Mouse (Mus musculus) activated CD4-positive, CD25-positive, alpha-beta regulatory T cell, adult 9 weeks (primary cell): ENCODE measurements around the gene Gm21970. TPM values are rescaled to one million over a fixed set of nuclear protein-coding genes. Genes with fewer than 3 reads are reported as not detected.

ENCODE experiments used
- polyA plus RNA-seq: library from polyadenylated mRNA; unstranded; fragments of 100-300 nt; shearing (Covaris generic); gene quantifications from one replicate; pipeline ENCODE4 v1.2.1, GENCODE M21; 2017

The Gm21970 gene
- not detected for polyA plus RNA-seq

GRCm38 (mm10) chr16:91391421-91391820, at the start of gene Gm21970:
Gm21970 (plus strand) TSS chr16:91391721.

GRCm38 (mm10) chr16:91372577-91373472, 18.7 kb upstream of the Gm21970 start, which contains the start of gene Ifnar2:
Ifnar2 (plus strand) TSS chr16:91372783.

GRCm38 (mm10) chr16:91405640-91406584, 14.4 kb downstream of the Gm21970 start, which contains the start of gene Il10rb:
Il10rb (plus strand) TSS chr16:91406164.

Other genes with a start within 250 kb of the Gm21970 start
- not detected for gene Olig2, start 166.3 kb upstream of the Gm21970 start, polyA plus RNA-seq
- gene Olig1, start 121.9 kb upstream of the Gm21970 start, polyA plus RNA-seq = not detected
- 114 TPM for gene Ifnar2, start 18.9 kb upstream of the Gm21970 start, polyA plus RNA-seq
- 155 TPM for gene Il10rb, start 14.4 kb downstream of the Gm21970 start, polyA plus RNA-seq
- gene Ifnar1, start 93.5 kb downstream of the Gm21970 start, polyA plus RNA-seq = 194 TPM
- 14.8 TPM for gene Ifngr2, start 155.4 kb downstream of the Gm21970 start, polyA plus RNA-seq
- gene Tmem50b, start 206.1 kb downstream of the Gm21970 start, polyA plus RNA-seq = 40.6 TPM
- gene Dnajc28, start 227.3 kb downstream of the Gm21970 start, polyA plus RNA-seq = 2.7 TPM